Mouse (Mus musculus): ENCODE data around the gene Raet1e.
"Not testable (repeated sequence)": the region's sequence is repeated elsewhere in the genome, so short reads cannot be mapped to it uniquely, and the experiment has no call there.

Raet1e gene

GRCm38 (mm10) chr10:22274445-22275057 lies 116.2 kb downstream of the Raet1e start:
- no peak for DNase-seq

- not testable (repeated sequence) for DNase-seq
Observed at GRCm38 (mm10) chr10:22278468-22278867, 120.1 kb downstream of the Raet1e start.

- no peak for DNase-seq
Observed at GRCm38 (mm10) chr10:22282816-22283215, 124.4 kb downstream of the Raet1e start.

- no peak for DNase-seq
Observed at GRCm38 (mm10) chr10:22295676-22296075, 137.3 kb downstream of the Raet1e start.

- no peak for DNase-seq
Observed at GRCm38 (mm10) chr10:22297033-22297762, 138.8 kb downstream of the Raet1e start.

- no peak for DNase-seq
Observed at GRCm38 (mm10) chr10:22297766-22298461, 139.5 kb downstream of the Raet1e start.

GRCm38 (mm10) chr10:22299324-22299723 lies 141.0 kb downstream of the Raet1e start:
- no peak for DNase-seq

GRCm38 (mm10) chr10:22301641-22302040 lies 143.3 kb downstream of the Raet1e start:
- DNase-seq: no peak

GRCm38 (mm10) chr10:22302344-22303057 lies 144.1 kb downstream of the Raet1e start:
- DNase-seq: no peak

- DNase-seq: no peak
Observed at GRCm38 (mm10) chr10:22303736-22304135, 145.4 kb downstream of the Raet1e start.

GRCm38 (mm10) chr10:22305801-22306200 lies 147.4 kb downstream of the Raet1e start:
- no peak for DNase-seq

GRCm38 (mm10) chr10:22306452-22306851 lies 148.1 kb downstream of the Raet1e start:
- DNase-seq: no peak

GRCm38 (mm10) chr10:22308221-22308620 lies 149.9 kb downstream of the Raet1e start:
- DNase-seq: no peak

- no peak for DNase-seq
Observed at GRCm38 (mm10) chr10:22322858-22323257, 164.5 kb downstream of the Raet1e start.

- not testable (repeated sequence) for DNase-seq
Observed at GRCm38 (mm10) chr10:22345721-22346120, 187.4 kb downstream of the Raet1e start.

- not testable (repeated sequence) for DNase-seq
Observed at GRCm38 (mm10) chr10:22353548-22354195, 195.3 kb downstream of the Raet1e start.

- DNase-seq: not testable (repeated sequence)
Observed at GRCm38 (mm10) chr10:22354196-22354574, 195.8 kb downstream of the Raet1e start.

- not testable (repeated sequence) for DNase-seq
Observed at GRCm38 (mm10) chr10:22357373-22357772, 199.0 kb downstream of the Raet1e start.

GRCm38 (mm10) chr10:22360252-22360651 lies 201.9 kb downstream of the Raet1e start, which contains the start of gene Raet1d:
Raet1d (plus strand) TSS chr10:22360552.
- not testable (repeated sequence) for DNase-seq

- not testable (repeated sequence) for DNase-seq
Observed at GRCm38 (mm10) chr10:22360957-22361356, 202.6 kb downstream of the Raet1e start.

GRCm38 (mm10) chr10:22361415-22362352 lies 203.3 kb downstream of the Raet1e start:
- DNase-seq: not testable (repeated sequence)
